Mouse (Mus musculus): Measurements from ENCODE around the gene Spata9. TPM values are rescaled to one million over a fixed set of nuclear protein-coding genes. Genes with fewer than 3 reads are reported as not detected.

Gene Spata9
- total RNA-seq, 2 experiments from 2014 or later = 0.56 TPM; not detected in 1

DNA sequence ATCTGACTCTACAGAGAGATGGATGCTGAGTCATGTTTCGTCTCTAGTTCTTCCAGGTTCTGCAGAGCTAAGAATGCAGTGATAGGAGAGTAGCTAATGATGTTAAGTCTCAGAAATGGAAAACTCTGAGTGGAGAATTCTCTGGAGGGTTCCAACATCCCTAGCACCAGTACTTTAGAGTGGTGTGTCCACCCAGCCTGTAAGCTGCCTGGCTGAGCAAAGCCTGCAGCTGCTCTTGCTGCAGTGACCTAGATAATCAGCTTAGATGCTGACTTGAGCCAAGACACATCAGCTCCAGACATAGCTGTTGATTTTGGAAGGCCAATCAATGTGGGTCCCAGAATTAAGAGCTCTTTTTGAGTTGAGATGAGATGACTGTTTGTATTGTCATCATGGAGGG, 21.1 kb downstream of the Spata9 start:
- peak in 1 of 2 experiments; percentile 15 for DNase-seq (ENCODE audit: low spot score in 2 of 2)

GRCm38 (mm10) chr13:75992169-75993028, 25.4 kb downstream of the Spata9 start:
- no peak for DNase-seq (ENCODE audit: low spot score in 2 of 2)

- no peak for DNase-seq (ENCODE audit: low spot score in 2 of 2)
Observed at GRCm38 (mm10) chr13:76003272-76003671, 36.3 kb downstream of the Spata9 start.

- no peak for DNase-seq (ENCODE audit: low spot score in 2 of 2)
Observed at GRCm38 (mm10) chr13:76014511-76014910, 47.6 kb downstream of the Spata9 start.

GRCm38 (mm10) chr13:76017465-76017864, 50.5 kb downstream of the Spata9 start:
- DNase-seq (ENCODE audit: low spot score in 2 of 2) = no peak

- DNase-seq (ENCODE audit: low spot score in 2 of 2) = peak; percentile 95 to 97
Observed at GRCm38 (mm10) chr13:76017974-76018843, 51.3 kb downstream of the Spata9 start, which contains the start of gene Rfesd. Gene Rfesd, minus strand, starts transcription at chr13:76018719.

- no peak for DNase-seq (ENCODE audit: low spot score in 2 of 2)
Observed at GRCm38 (mm10) chr13:76018844-76019400, 52.0 kb downstream of the Spata9 start.

DNA sequence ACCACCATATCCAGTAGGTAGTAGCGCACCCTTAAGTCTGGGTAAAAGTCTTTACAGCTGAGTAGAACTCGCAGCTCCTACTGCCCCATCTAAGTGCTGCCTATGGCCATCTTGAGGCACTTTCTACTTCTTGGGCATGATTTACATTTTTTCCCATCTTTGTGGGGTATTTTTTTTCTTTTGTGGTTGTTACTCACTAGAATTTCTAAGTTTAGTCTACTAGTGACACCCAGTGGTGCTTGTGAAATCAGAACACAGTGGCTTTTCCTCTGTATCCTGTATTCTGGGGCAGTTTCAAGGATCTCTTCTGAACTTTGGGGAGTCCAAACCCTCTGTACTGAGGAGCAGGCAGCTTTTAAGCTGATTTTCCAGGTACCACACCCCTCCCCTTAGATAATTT, 54.8 kb downstream of the Spata9 start:
- DNase-seq (ENCODE audit: low spot score in 2 of 2) = no peak

DNA sequence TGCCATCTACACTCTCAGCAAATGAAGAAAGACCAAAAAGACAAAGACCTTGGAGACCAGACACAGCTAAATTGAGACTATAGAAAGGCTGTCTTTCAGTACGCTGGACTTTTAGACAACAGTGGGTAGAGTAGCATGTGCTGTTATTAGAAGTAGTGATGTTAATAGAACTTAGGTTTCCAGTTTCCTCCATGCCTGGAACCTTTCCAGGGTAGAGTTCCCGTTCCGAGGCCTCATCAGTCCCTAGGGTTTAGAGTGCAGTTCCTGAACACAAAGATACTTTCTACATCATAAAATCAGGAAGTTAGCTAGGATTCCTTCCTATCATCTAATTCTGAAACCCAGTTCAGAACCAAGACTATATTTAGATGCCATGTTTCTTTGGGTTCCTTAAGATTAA, 57.6 kb downstream of the Spata9 start:
- DNase-seq (ENCODE audit: low spot score in 2 of 2) = no peak

DNA sequence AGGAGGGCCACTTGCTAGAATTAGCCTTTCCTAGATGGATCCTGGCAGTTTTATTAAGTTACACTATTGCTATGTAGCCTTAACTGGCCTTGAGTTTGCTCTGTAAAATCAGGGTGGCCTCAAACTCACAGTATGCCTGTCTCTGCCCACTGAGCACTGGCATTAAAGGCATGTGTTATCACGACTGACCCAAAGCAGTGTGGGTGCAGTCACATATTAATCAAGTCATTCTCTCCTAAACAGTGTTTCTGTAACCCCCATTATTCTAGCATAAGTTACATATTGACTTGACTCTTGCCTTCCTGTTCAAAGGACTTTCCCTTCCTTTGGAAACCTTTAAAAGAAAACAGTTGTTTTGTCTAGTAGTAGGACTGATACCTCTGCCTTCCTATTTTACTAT, 75.5 kb downstream of the Spata9 start:
- no peak for DNase-seq (ENCODE audit: low spot score in 2 of 2)

- no peak for DNase-seq (ENCODE audit: low spot score in 2 of 2)
Observed at GRCm38 (mm10) chr13:76044971-76045370, 78.0 kb downstream of the Spata9 start.

Other genes with a start within 250 kb of the Spata9 start
- gene Glrx, start 127.3 kb upstream of the Spata9 start, total RNA-seq (2021) = 10 to 100 TPM; 32.5 to 32.7 TPM
- 10 to 100 TPM; 40.1 to 43.0 TPM for gene Rhobtb3, start 23.2 kb upstream of the Spata9 start, total RNA-seq (2021)
- 10 to 100 TPM; 10.1 to 13.3 TPM for gene Rfesd, start 51.6 kb downstream of the Spata9 start, total RNA-seq (2021)
- not detected for gene Gpr150, start 89.8 kb downstream of the Spata9 start, total RNA-seq (2021)
- 1 to 10 TPM; 5.4 to 6.9 TPM for gene Arsk, start 131.5 kb downstream of the Spata9 start, total RNA-seq (2021)
- 10 to 100 TPM; 17.5 to 19.4 TPM for gene Ttc37, start 131.6 kb downstream of the Spata9 start, total RNA-seq (2021)